Mouse (Mus musculus) hindbrain, embryonic 14.5 days (tissue): ENCODE data around the gene Snx9. TPM values are rescaled to one million over a fixed set of nuclear protein-coding genes. Genes with fewer than 3 reads are reported as not detected.
A peak's percentile ranks its signal among the peaks of the same experiment; 100 is the strongest.

Experiments
- ATAC-seq: fragments of 200-750 bp; cut with Nextera tagmentation; 2 replicates; pipeline ENCODE4 v1.8.0; 2017; ENCODE audit warnings: moderate number of reproducible peaks, mild to moderate bottlenecking, moderate TSS enrichment, moderate library complexity; ENCODE audit not compliant: low FRiP score
- DNase-seq: peaks from one replicate; pipeline ENCODE4 v3.0.0-alpha.2; 2015; ENCODE audit warnings: low spot score
- H3K27ac ChIP-seq: fragments of 300-500 bp; sonication (generic); 2 replicates; pipeline ENCODE4 v1.5.1; 2014; ENCODE audit warnings: mild to moderate bottlenecking, moderate library complexity
- H3K27me3 ChIP-seq: fragments of 300-500 bp; sonication (generic); 2 replicates; pipeline ENCODE4 v1.6.1; 2014; ENCODE audit warnings: mild to moderate bottlenecking, low read length, mixed read lengths; ENCODE audit not compliant: control insufficient read depth, insufficient read depth
- H3K36me3 ChIP-seq: fragments of 300-500 bp; sonication (generic); replicated peaks from 2 replicates; pipeline ENCODE4 v1.6.1; 2014; ENCODE audit not compliant: control insufficient read depth, insufficient read depth
- H3K4me1 ChIP-seq: fragments of 300-500 bp; sonication (generic); replicated peaks from 2 replicates; pipeline ENCODE4 v1.6.1; 2014; ENCODE audit warnings: antibody characterized with exemption, low read length, mixed read lengths; ENCODE audit not compliant: control insufficient read depth, insufficient read depth
- H3K4me2 ChIP-seq: fragments of 300-500 bp; sonication (generic); replicated peaks from 2 replicates; pipeline ENCODE4 v1.6.1; 2014; ENCODE audit warnings: mild to moderate bottlenecking, moderate library complexity
- H3K4me3 ChIP-seq: fragments of 300-500 bp; sonication (generic); replicated peaks from 2 replicates; pipeline ENCODE4 v1.5.1; 2014; ENCODE audit warnings: mild to moderate bottlenecking, low read length
- H3K9ac ChIP-seq: fragments of 300-500 bp; sonication (generic); 2 replicates; pipeline ENCODE4 v1.6.1; 2014
- H3K9me3 ChIP-seq: fragments of 300-500 bp; sonication (generic); 2 replicates; pipeline ENCODE4 v1.6.1; 2016; ENCODE audit warnings: low read length; ENCODE audit not compliant: control insufficient read depth
- WGBS: fragments of 180-500 bp; shearing (Covaris S2); extraction: QIAGEN DNeasy Blood & Tissue Kit; methylation state at CpG from one replicate; pipeline ENCODE4 v1.1.7; 2014; 5-methylcytosine and 5-hydroxymethylcytosine counted together
- polyA plus RNA-seq: library from polyadenylated mRNA; unstranded; fragments of >200 nt; fragmentation: Nextera tagmentation; extraction: Ambion mirVana; gene quantifications from 2 replicates; pipeline ENCODE4 v1.2.1, GENCODE M21; 2014

Gene Snx9
- polyA plus RNA-seq, 1 experiment from 2014 or later, result 10.8 TPM

GRCm38 (mm10) chr17:5937441-5937840, 96.3 kb downstream of the Snx9 start:
- 84% methylated on average over 2 of the region's 2 CpGs for WGBS
- H3K9me3 ChIP-seq, result no peaks in the 10 kb centered on the region
- no peak overlapping the region for H3K4me3 ChIP-seq
- H3K27ac ChIP-seq, result no peak overlapping the region
- no peak for ATAC-seq
- DNase-seq, result no peak
- H3K4me1 ChIP-seq, result no peaks in the 10 kb centered on the region; the same call in 1 of the 2 replicates
- no peak overlapping the region for H3K4me2 ChIP-seq
- no peaks in the 10 kb centered on the region for H3K36me3 ChIP-seq
- no peak overlapping the region for H3K9ac ChIP-seq
- H3K27me3 ChIP-seq, result peaks cover 21% of the 10 kb centered on the region

GRCm38 (mm10) chr17:5939871-5940270, 98.7 kb downstream of the Snx9 start:
- Histone ChIP-seq H3K36me3 (no peaks in the 10 kb centered on the region), H3K9me3 (no peaks in the 10 kb centered on the region), H3K9ac (no peak overlapping the region), H3K27ac (no peak overlapping the region), H3K4me3 (no peak overlapping the region), H3K27me3 (peaks cover 25% of the 10 kb centered on the region), H3K4me2 (no peak overlapping the region), H3K4me1 (no peaks in the 10 kb centered on the region; the same call in 1 of the 2 replicates)
- WGBS, result 60% methylated on average over 12 of the region's 12 CpGs
- DNase-seq (no peak), ATAC-seq (no peak)

- peaks cover 25% of the 10 kb centered on the region for H3K27me3 ChIP-seq
- H3K9ac ChIP-seq, result no peak overlapping the region; the same call in 1 of the 2 replicates
- H3K4me1 ChIP-seq, result no peaks in the 10 kb centered on the region; the same call in 1 of the 2 replicates
- under 1% methylated on average over 19 of the region's 38 CpGs for WGBS
- DNase-seq (no peak), ATAC-seq (peak; percentile 68; the same call in 1 of the 2 replicates)
- H3K27ac ChIP-seq, result no peak overlapping the region
- H3K4me2 ChIP-seq, result peak overlapping the region; percentile 80
- no peaks in the 10 kb centered on the region for H3K9me3 ChIP-seq
- H3K36me3 ChIP-seq, result no peaks in the 10 kb centered on the region
- peak overlapping the region; percentile 48 for H3K4me3 ChIP-seq
These were observed 99.7 kb downstream of the Snx9 start for GRCm38 (mm10) chr17:5940792-5941191.

- DNase-seq (peak; percentile 41), ATAC-seq (peak; percentile 69; the same call in 1 of the 2 replicates)
- no peaks in the 10 kb centered on the region for H3K9me3 ChIP-seq
- no peaks in the 10 kb centered on the region for H3K36me3 ChIP-seq
- no peak within 1 kb of the TSS for H3K27ac ChIP-seq
- peak within 1 kb of the TSS; percentile 80 for H3K4me2 ChIP-seq
- peak within 1 kb of the TSS; percentile 48 for H3K4me3 ChIP-seq
- WGBS, result under 1% methylated on average over 36 of the region's 52 CpGs
- peaks cover 25% of the 10 kb centered on the region for H3K27me3 ChIP-seq
- no peaks in the 10 kb centered on the region; the same call in 1 of the 2 replicates for H3K4me1 ChIP-seq
- H3K9ac ChIP-seq, result peak within 1 kb of the TSS; percentile 57; the same call in 1 of the 2 replicates
These were observed 100.3 kb downstream of the Snx9 start, which contains the start of gene Synj2 for GRCm38 (mm10) chr17:5941230-5942043. Synj2 (plus strand) TSS chr17:5941280.

GRCm38 (mm10) chr17:5942156-5942555, 101.0 kb downstream of the Snx9 start:
- 83% methylated on average over 3 of the region's 3 CpGs for WGBS
- H3K27ac ChIP-seq, result no peak overlapping the region
- no peaks in the 10 kb centered on the region for H3K9me3 ChIP-seq
- no peaks in the 10 kb centered on the region; the same call in 1 of the 2 replicates for H3K4me1 ChIP-seq
- H3K4me3 ChIP-seq, result peak overlapping the region; percentile 48; the same call in 1 of the 2 replicates
- ATAC-seq (no peak), DNase-seq (no peak)
- H3K27me3 ChIP-seq, result peaks cover 25% of the 10 kb centered on the region
- no peak overlapping the region for H3K4me2 ChIP-seq
- no peaks in the 10 kb centered on the region for H3K36me3 ChIP-seq
- no peak overlapping the region for H3K9ac ChIP-seq

GRCm38 (mm10) chr17:5943053-5943452, 101.9 kb downstream of the Snx9 start:
- Histone ChIP-seq H3K4me2 (no peak overlapping the region), H3K36me3 (no peaks in the 10 kb centered on the region), H3K27me3 (peaks cover 25% of the 10 kb centered on the region), H3K4me3 (no peak overlapping the region), H3K9me3 (no peaks in the 10 kb centered on the region), H3K4me1 (no peaks in the 10 kb centered on the region; the same call in 1 of the 2 replicates), H3K27ac (no peak overlapping the region), H3K9ac (no peak overlapping the region)
- ATAC-seq, result no peak
- WGBS, result 80% methylated on average over 1 of the region's 1 CpGs
- DNase-seq, result no peak

GRCm38 (mm10) chr17:5947039-5947438, 105.9 kb downstream of the Snx9 start:
- H3K4me2 ChIP-seq, result no peak overlapping the region
- WGBS, result 86% methylated on average over 3 of the region's 3 CpGs
- DNase-seq, result no peak
- H3K36me3 ChIP-seq, result no peaks in the 10 kb centered on the region
- no peaks in the 10 kb centered on the region for H3K9me3 ChIP-seq
- no peak overlapping the region for H3K9ac ChIP-seq
- H3K4me3 ChIP-seq, result no peak overlapping the region
- H3K27ac ChIP-seq, result no peak overlapping the region
- H3K27me3 ChIP-seq, result peaks cover 7% of the 10 kb centered on the region
- no peaks in the 10 kb centered on the region for H3K4me1 ChIP-seq
- no peak for ATAC-seq

GRCm38 (mm10) chr17:5952455-5952854, 111.3 kb downstream of the Snx9 start:
- Histone ChIP-seq H3K27ac (no peak overlapping the region), H3K4me1 (no peaks in the 10 kb centered on the region), H3K4me2 (no peak overlapping the region), H3K36me3 (no peaks in the 10 kb centered on the region), H3K27me3 (no peaks in the 10 kb centered on the region), H3K9me3 (no peaks in the 10 kb centered on the region), H3K4me3 (no peak overlapping the region), H3K9ac (no peak overlapping the region)
- WGBS, result 82% methylated on average over 4 of the region's 4 CpGs
- DNase-seq (no peak), ATAC-seq (no peak)

GRCm38 (mm10) chr17:5956350-5957000, 115.3 kb downstream of the Snx9 start:
- DNase-seq, result no peak
- Histone ChIP-seq H3K4me1 (no peaks in the 10 kb centered on the region), H3K27me3 (no peaks in the 10 kb centered on the region), H3K9ac (no peak overlapping the region), H3K36me3 (no peaks in the 10 kb centered on the region), H3K9me3 (no peaks in the 10 kb centered on the region), H3K4me3 (no peak overlapping the region), H3K27ac (no peak overlapping the region), H3K4me2 (no peak overlapping the region)
- 78% methylated on average over 2 of the region's 2 CpGs for WGBS
- no peak for ATAC-seq
